Mouse (Mus musculus) 3134 (cell line): Measurements from ENCODE around the gene Bbs9.

Experiments used
- DNase-seq: peaks from one replicate; pipeline ENCODE4 v3.0.0-alpha.2; 2011; ENCODE audit warnings: low spot score; ENCODE audit not compliant: insufficient read length; ENCODE audit errors: extremely low read depth

Gene Bbs9

GRCm38 (mm10) chr9:22788423-22788822 lies 312.9 kb downstream of the Bbs9 start:
- no peak for DNase-seq

GRCm38 (mm10) chr9:22788850-22789249 lies 313.3 kb downstream of the Bbs9 start:
- no peak for DNase-seq

GRCm38 (mm10) chr9:22789380-22790168 lies 314.1 kb downstream of the Bbs9 start:
- DNase-seq, result no peak

GRCm38 (mm10) chr9:22791208-22791607 lies 315.7 kb downstream of the Bbs9 start:
- no peak for DNase-seq

- DNase-seq, result no peak
These were observed 316.2 kb downstream of the Bbs9 start for GRCm38 (mm10) chr9:22791750-22792149.

- DNase-seq, result no peak
These were observed 318.2 kb downstream of the Bbs9 start for GRCm38 (mm10) chr9:22793698-22794097.

GRCm38 (mm10) chr9:22800675-22801074 lies 325.2 kb downstream of the Bbs9 start:
- no peak for DNase-seq

- DNase-seq, result no peak
These were observed 330.5 kb downstream of the Bbs9 start for GRCm38 (mm10) chr9:22805981-22806380.

GRCm38 (mm10) chr9:22806494-22806893 lies 331.0 kb downstream of the Bbs9 start:
- no peak for DNase-seq

GRCm38 (mm10) chr9:22807693-22808092 lies 332.2 kb downstream of the Bbs9 start:
- DNase-seq, result no peak

GRCm38 (mm10) chr9:22809621-22810126 lies 334.2 kb downstream of the Bbs9 start:
- DNase-seq, result no peak

- no peak for DNase-seq
These were observed 334.9 kb downstream of the Bbs9 start for GRCm38 (mm10) chr9:22810454-22810853.

GRCm38 (mm10) chr9:22811931-22812330 lies 336.4 kb downstream of the Bbs9 start:
- no peak for DNase-seq

GRCm38 (mm10) chr9:22814407-22815092 lies 339.0 kb downstream of the Bbs9 start:
- no peak for DNase-seq

- DNase-seq, result no peak
These were observed 339.6 kb downstream of the Bbs9 start for GRCm38 (mm10) chr9:22815093-22815458.

- no peak for DNase-seq
These were observed 344.0 kb downstream of the Bbs9 start for GRCm38 (mm10) chr9:22819539-22819938.

- no peak for DNase-seq
These were observed 345.2 kb downstream of the Bbs9 start for GRCm38 (mm10) chr9:22820646-22821185.

- DNase-seq, result no peak
These were observed 347.3 kb downstream of the Bbs9 start for GRCm38 (mm10) chr9:22822770-22823169.

GRCm38 (mm10) chr9:22823856-22824255 lies 348.3 kb downstream of the Bbs9 start:
- DNase-seq, result no peak

GRCm38 (mm10) chr9:22824910-22825309 lies 349.4 kb downstream of the Bbs9 start:
- DNase-seq, result no peak

- DNase-seq, result no peak
These were observed 351.1 kb downstream of the Bbs9 start for GRCm38 (mm10) chr9:22826571-22826990.
